Mouse (Mus musculus): ENCODE measurements around the gene Tifab. TPM values are rescaled to one million over a fixed set of nuclear protein-coding genes. Genes with fewer than 3 reads are reported as not detected.

The Tifab gene
- polyA plus RNA-seq, 1 experiment, result 0.18 TPM

DNA sequence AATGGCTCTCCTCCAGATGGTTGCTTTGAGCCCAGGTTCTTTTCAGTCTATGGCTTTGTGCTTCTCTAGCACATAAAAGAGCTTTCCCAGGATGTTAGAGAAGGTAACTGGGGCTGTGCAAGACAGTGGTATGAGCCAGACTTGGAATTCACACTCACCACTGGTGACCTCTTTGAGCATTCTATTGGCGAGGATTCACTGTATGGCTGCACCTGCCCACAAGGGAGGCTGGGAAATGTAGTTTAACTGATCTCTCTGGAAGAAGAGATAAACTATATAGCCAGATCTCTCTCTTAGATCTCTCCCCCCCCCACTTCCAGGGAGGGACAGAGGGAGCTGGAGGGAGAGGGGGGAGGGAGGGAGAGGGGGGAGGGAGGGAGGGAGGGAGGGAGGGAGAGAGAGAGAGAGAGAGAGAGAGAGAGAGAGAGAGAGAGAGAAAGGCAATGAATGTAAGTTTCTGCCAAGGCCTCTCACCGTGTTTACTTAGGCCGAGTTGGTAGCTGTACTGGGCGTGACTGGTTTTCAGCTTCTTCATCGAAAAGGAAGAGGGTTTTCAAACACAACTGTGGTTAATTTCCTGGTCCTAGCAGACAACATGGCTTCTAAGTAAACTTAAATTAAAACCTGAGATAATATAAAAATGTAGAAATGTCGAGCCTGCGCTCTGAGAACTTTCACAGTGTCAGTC lies 25.8 kb downstream of the Tifab start:
- no peaks in the 10 kb centered on the region for H3K9me3 ChIP-seq (replicated peaks; ENCODE audit: control insufficient read depth, insufficient read depth, low read length, poor library complexity, severe bottlenecking)
- no peak overlapping the region for H3K9ac ChIP-seq (ENCODE audit: low read depth, poor library complexity, severe bottlenecking)
- no peak overlapping the region for H3K4me3 ChIP-seq (ENCODE audit: low read depth, low read length)
- no peak for TF ChIP-seq POLR2A (IDR thresholded peaks at IDR 0.05; ENCODE audit: insufficient read depth, low read length)
- no peak for TF ChIP-seq CTCF (IDR thresholded peaks at IDR 0.05; ENCODE audit: low read depth, low read length)
- TF ChIP-seq EP300 (IDR thresholded peaks at IDR 0.05; ENCODE audit: insufficient read depth, low read depth, low read length), result no peak
- H3K36me3 ChIP-seq (ENCODE audit: control insufficient read depth, insufficient read depth, low read length, poor library complexity, severe bottlenecking), result no peaks in the 10 kb centered on the region
- H3K4me1 ChIP-seq (ENCODE audit: control insufficient read depth, insufficient read depth, low read length), result no peaks in the 10 kb centered on the region
- H3K27me3 ChIP-seq (ENCODE audit: control insufficient read depth, insufficient read depth, low read length, poor library complexity, severe bottlenecking), result no peaks in the 10 kb centered on the region
- H3K27ac ChIP-seq (ENCODE audit: insufficient read depth, low read length), result no peak overlapping the region

- no peaks in the 10 kb centered on the region for H3K27me3 ChIP-seq (ENCODE audit: control insufficient read depth, insufficient read depth, low read length, poor library complexity, severe bottlenecking)
Measured at GRCm38 (mm10) chr13:56151404-56152226, 27.1 kb downstream of the Tifab start.

DNA sequence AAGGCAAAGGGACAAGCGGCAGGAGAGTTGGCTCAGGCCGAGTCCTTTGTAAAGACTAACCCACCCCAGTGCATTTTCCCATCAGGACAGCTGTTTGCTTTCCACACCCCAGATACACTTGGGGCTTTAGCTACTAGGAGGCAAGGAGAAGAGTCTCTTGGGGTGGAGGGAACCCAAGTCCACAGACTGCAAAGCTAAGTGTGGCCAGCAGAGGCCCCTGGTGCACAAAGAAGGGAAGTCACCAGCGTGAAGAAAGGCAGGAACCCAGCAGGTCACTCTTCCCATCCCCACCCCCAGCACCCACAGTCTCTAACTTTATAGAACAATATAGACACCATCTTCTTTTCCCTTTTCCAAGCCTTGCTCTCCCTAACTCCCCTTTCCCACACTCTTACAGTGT lies 33.2 kb downstream of the Tifab start:
- Histone ChIP-seq H3K9me3 (replicated peaks; ENCODE audit: control insufficient read depth, insufficient read depth, low read length, poor library complexity, severe bottlenecking) (no peaks in the 10 kb centered on the region), H3K9ac (ENCODE audit: low read depth, poor library complexity, severe bottlenecking) (no peak overlapping the region), H3K4me3 (ENCODE audit: low read depth, low read length) (no peak overlapping the region), H3K27me3 (ENCODE audit: control insufficient read depth, insufficient read depth, low read length, poor library complexity, severe bottlenecking) (no peaks in the 10 kb centered on the region), H3K27ac (ENCODE audit: insufficient read depth, low read length) (no peak overlapping the region), H3K4me1 (ENCODE audit: control insufficient read depth, insufficient read depth, low read length) (peaks cover 16% of the 10 kb centered on the region), H3K36me3 (ENCODE audit: control insufficient read depth, insufficient read depth, low read length, poor library complexity, severe bottlenecking) (no peaks in the 10 kb centered on the region)
- TF ChIP-seq POLR2A (IDR thresholded peaks at IDR 0.05; ENCODE audit: insufficient read depth, low read length), result no peak
- TF ChIP-seq EP300 (IDR thresholded peaks at IDR 0.05; ENCODE audit: insufficient read depth, low read depth, low read length), result no peak; the same call in 1 of the 2 replicates
- peak; percentile 68 for TF ChIP-seq CTCF (IDR thresholded peaks at IDR 0.05; ENCODE audit: low read depth, low read length)

More at GRCm38 (mm10) chr13:56151404-56152226, 27.1 kb downstream of the Tifab start:
- Histone ChIP-seq H3K9me3 (replicated peaks; ENCODE audit: control insufficient read depth, insufficient read depth, low read length, poor library complexity, severe bottlenecking) (no peaks in the 10 kb centered on the region), H3K27ac (ENCODE audit: insufficient read depth, low read length) (no peak overlapping the region), H3K9ac (ENCODE audit: low read depth, poor library complexity, severe bottlenecking) (no peak overlapping the region), H3K4me1 (ENCODE audit: control insufficient read depth, insufficient read depth, low read length) (peaks cover 5% of the 10 kb centered on the region), H3K36me3 (ENCODE audit: control insufficient read depth, insufficient read depth, low read length, poor library complexity, severe bottlenecking) (no peaks in the 10 kb centered on the region), H3K4me3 (ENCODE audit: low read depth, low read length) (no peak overlapping the region)
- TF ChIP-seq EP300 (IDR thresholded peaks at IDR 0.05; ENCODE audit: insufficient read depth, low read depth, low read length) (no peak), POLR2A (IDR thresholded peaks at IDR 0.05; ENCODE audit: insufficient read depth, low read length) (no peak), CTCF (IDR thresholded peaks at IDR 0.05; ENCODE audit: low read depth, low read length) (peak; percentile 59)

DNA sequence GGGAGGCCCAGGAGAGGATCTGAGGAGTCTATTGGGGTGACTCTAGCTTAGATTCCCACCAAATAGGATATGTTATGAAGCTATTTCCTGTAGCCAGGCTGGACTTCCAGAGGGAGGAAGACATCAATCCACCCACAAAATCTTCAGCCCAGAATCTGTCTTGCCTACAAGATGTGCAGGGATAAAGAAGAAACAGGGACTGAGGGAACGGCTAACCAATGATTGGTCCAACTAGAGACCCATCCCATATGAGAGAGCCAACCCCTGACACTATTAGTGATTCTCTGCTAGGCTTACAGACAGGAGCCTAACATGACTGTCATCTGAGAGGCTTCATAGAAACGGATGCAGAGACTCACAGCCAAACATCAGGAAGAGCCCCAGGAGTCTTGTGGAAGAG lies 34.7 kb downstream of the Tifab start:
- H3K4me1 ChIP-seq (ENCODE audit: control insufficient read depth, insufficient read depth, low read length), result peaks cover 16% of the 10 kb centered on the region
- H3K27me3 ChIP-seq (ENCODE audit: control insufficient read depth, insufficient read depth, low read length, poor library complexity, severe bottlenecking), result no peaks in the 10 kb centered on the region
- no peak overlapping the region for H3K4me3 ChIP-seq (ENCODE audit: low read depth, low read length)
- H3K36me3 ChIP-seq (ENCODE audit: control insufficient read depth, insufficient read depth, low read length, poor library complexity, severe bottlenecking), result no peaks in the 10 kb centered on the region
- H3K27ac ChIP-seq (ENCODE audit: insufficient read depth, low read length), result peak overlapping the region; percentile 98
- no peaks in the 10 kb centered on the region for H3K9me3 ChIP-seq (replicated peaks; ENCODE audit: control insufficient read depth, insufficient read depth, low read length, poor library complexity, severe bottlenecking)
- H3K9ac ChIP-seq (ENCODE audit: low read depth, poor library complexity, severe bottlenecking), result no peak overlapping the region
- TF ChIP-seq CTCF (IDR thresholded peaks at IDR 0.05; ENCODE audit: low read depth, low read length) (no peak), EP300 (IDR thresholded peaks at IDR 0.05; ENCODE audit: insufficient read depth, low read depth, low read length) (no peak), POLR2A (IDR thresholded peaks at IDR 0.05; ENCODE audit: insufficient read depth, low read length) (no peak)

DNA sequence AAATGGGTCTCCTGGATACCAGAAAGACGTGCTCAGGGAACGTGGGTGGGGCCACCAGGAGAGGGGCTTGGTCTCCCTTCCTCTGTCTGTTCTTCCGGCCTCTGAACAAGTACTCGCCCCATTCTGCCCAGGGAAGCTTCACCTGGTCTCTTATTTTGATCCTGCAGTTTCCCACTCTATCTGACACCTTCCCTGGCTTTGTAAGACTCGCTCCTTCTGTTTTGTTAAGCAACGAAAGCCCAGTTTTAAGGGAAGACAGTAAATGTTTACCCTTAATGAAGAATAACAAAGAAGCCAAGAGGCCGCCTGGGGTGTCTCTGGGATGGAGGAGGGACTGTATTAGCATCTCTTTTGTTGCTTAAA lies 35.6 kb downstream of the Tifab start:
- Histone ChIP-seq H3K9me3 (replicated peaks; ENCODE audit: control insufficient read depth, insufficient read depth, low read length, poor library complexity, severe bottlenecking) (no peaks in the 10 kb centered on the region), H3K27ac (ENCODE audit: insufficient read depth, low read length) (peak overlapping the region; percentile 98), H3K4me3 (ENCODE audit: low read depth, low read length) (no peak overlapping the region), H3K9ac (ENCODE audit: low read depth, poor library complexity, severe bottlenecking) (no peak overlapping the region), H3K4me1 (ENCODE audit: control insufficient read depth, insufficient read depth, low read length) (peaks cover 18% of the 10 kb centered on the region), H3K36me3 (ENCODE audit: control insufficient read depth, insufficient read depth, low read length, poor library complexity, severe bottlenecking) (no peaks in the 10 kb centered on the region), H3K27me3 (ENCODE audit: control insufficient read depth, insufficient read depth, low read length, poor library complexity, severe bottlenecking) (no peaks in the 10 kb centered on the region)
- peak; percentile 95 for TF ChIP-seq EP300 (IDR thresholded peaks at IDR 0.05; ENCODE audit: insufficient read depth, low read depth, low read length)
- TF ChIP-seq POLR2A (IDR thresholded peaks at IDR 0.05; ENCODE audit: insufficient read depth, low read length), result no peak
